25 mouse cellular contexts compared by ENCODE assay signal in the genomic region with DNA sequence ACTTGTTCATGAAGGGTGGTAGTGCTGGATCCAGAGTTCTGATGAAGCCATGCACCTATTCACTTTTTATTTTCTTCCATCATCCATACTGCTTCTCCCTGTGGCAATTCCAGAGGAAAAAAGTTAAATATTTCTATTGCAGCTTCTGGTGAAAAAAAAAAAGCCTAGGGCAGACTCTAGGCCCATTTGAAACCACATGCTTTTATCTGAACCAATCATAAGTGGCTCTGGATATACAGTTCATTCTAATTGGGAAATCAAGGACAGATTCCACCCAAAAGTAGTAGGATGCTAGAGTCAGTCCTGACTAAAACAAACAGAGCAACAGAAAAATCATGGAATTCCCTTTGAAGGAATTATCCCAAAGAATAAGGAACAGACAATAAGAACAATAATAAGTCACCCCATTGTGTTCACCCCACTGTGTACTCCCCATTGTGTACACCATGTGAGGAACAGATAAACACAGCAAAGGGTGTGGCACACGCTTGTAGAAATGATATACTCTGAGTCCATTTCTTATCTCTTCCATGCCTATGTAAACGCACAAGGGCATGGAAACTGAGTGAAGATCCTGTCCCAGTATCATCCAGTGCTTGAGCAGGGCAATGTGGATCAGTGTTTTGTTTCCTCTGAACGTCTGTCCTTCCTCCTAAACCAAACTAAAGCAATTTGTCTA.
DNase-seq lines count a peak whose midpoint lies in the region; ATAC-seq and TF ChIP-seq lines count a peak whose summit lies in the region.
"Had no signal": no experiment of that assay in that cellular context is flagged by ENCODE, and none has a peak within 500 bp of the region (broad histone marks: within the 10 kb centered on the region; RNA-seq: fewer than 3 reads in every experiment).

No protein-coding gene starts in this region.

- H3K27ac ChIP-seq in liver, embryonic 14.5 days: no peak overlapping the region
- H3K27ac ChIP-seq in intestine, postnatal 0 days (ENCODE audit: low read depth, low read length): no peak overlapping the region
- H3K27ac ChIP-seq: heart, adult 2 months; hindbrain, embryonic 14.5 days; kidney, embryonic 15.5 days had no signal

- TF ChIP-seq CTCF in liver, embryonic 14.5 days (IDR thresholded peaks at IDR 0.05; ENCODE audit: low read depth): no peak
- TF ChIP-seq CTCF in intestine, postnatal 0 days (IDR thresholded peaks at IDR 0.05; ENCODE audit: low read depth): no peak

- peak overlapping the region; percentile 21 for H3K4me2 ChIP-seq in liver, embryonic 14.5 days (ENCODE audit: low read depth)
- no peak overlapping the region for H3K4me2 ChIP-seq in intestine, postnatal 0 days (replicated peaks; ENCODE audit: low read depth)
- H3K4me2 ChIP-seq: hindbrain, embryonic 14.5 days; kidney, embryonic 15.5 days had no signal

- DNase-seq in liver, embryonic 14.5 days (ENCODE audit: low read depth in 3 of 3, low spot score in 3 of 3): peak in 2 of 3 experiments; percentile 45 to 53
- no peak for DNase-seq in spleen, postnatal 10 days (ENCODE audit: low spot score in 2 of 2)
- DNase-seq: adrenal gland, postnatal 25 days; B cell, adult 2 months; cerebellum, adult 18-20 months; cerebellum, postnatal 10 days; gastrocnemius, postnatal 36 days; heart, adult 2 months; heart, postnatal 4 days; kidney, adult 11 months; kidney, postnatal 25 days; lung, postnatal 4 days; midbrain, embryonic 14.5 days; retina, postnatal 1 day; right cerebral cortex, postnatal 25 days; thymus, adult 2 months; thymus, postnatal 36 days had no signal

- no peak overlapping the region for H3K9ac ChIP-seq in liver, embryonic 14.5 days (replicated peaks)
- H3K9ac ChIP-seq in intestine, postnatal 0 days (ENCODE audit: low read depth, low read length): no peak overlapping the region
- H3K9ac ChIP-seq: hindbrain, embryonic 14.5 days; kidney, embryonic 15.5 days had no signal

- peaks cover 27 to 29% of the 10 kb centered on the region in 2 experiments for H3K4me1 ChIP-seq in liver, embryonic 14.5 days (replicated peaks; ENCODE audit: control insufficient read depth in 2 of 2, insufficient read depth in 2 of 2, low read length in 1 of 2)
- H3K4me1 ChIP-seq in intestine, postnatal 0 days (replicated peaks; ENCODE audit: control insufficient read depth, insufficient read depth, low read length): no peaks in the 10 kb centered on the region

- H3K9me3 ChIP-seq in liver, embryonic 14.5 days (ENCODE audit: control insufficient read depth, low read length): no peaks in the 10 kb centered on the region
- no peaks in the 10 kb centered on the region for H3K9me3 ChIP-seq in intestine, postnatal 0 days (ENCODE audit: control insufficient read depth)
- H3K9me3 ChIP-seq: kidney, embryonic 15.5 days had no signal

- TF ChIP-seq EP300 in liver, embryonic 14.5 days (IDR thresholded peaks at IDR 0.05; ENCODE audit: low read depth): peak; percentile 91

- no peak overlapping the region for H3K4me3 ChIP-seq in liver, embryonic 14.5 days (ENCODE audit: insufficient read depth in 1 of 2, low read depth in 2 of 2, low read length in 2 of 2)
- no peak overlapping the region for H3K4me3 ChIP-seq in intestine, postnatal 0 days (ENCODE audit: low read depth, low read length)
- H3K4me3 ChIP-seq: heart, adult 2 months; kidney, embryonic 15.5 days had no signal

- 9% methylated on average over 3 of the region's 3 CpGs for WGBS in liver, embryonic 14.5 days (ENCODE audit: insufficient replicate concordance)
- 35% methylated on average over 3 of the region's 3 CpGs for WGBS in intestine, postnatal 0 days

- no peaks in the 10 kb centered on the region for H3K27me3 ChIP-seq in liver, embryonic 14.5 days (ENCODE audit: control insufficient read depth, insufficient read depth, low read length)
- no peaks in the 10 kb centered on the region for H3K27me3 ChIP-seq in intestine, postnatal 0 days (replicated peaks; ENCODE audit: control insufficient read depth, insufficient read depth, low read length)
- H3K27me3 ChIP-seq: kidney, embryonic 15.5 days had no signal

- ATAC-seq in common myeloid progenitor, adult 5-6 weeks (replicated peaks; ENCODE audit: low read depth, poor library complexity, severe bottlenecking): peak; percentile 68
- 0 out of 2 replicates have a peak, but pooled peaks have one; percentile 42 for ATAC-seq in erythroid progenitor cell, adult 5-6 weeks (replicated peaks; ENCODE audit: low FRiP score, poor library complexity, severe bottlenecking)
- ATAC-seq in liver, embryonic 14.5 days (ENCODE audit: insufficient read depth): peak; percentile 98
- ATAC-seq in megakaryocyte-erythroid progenitor cell, adult 5-6 weeks (replicated peaks; ENCODE audit: low FRiP score, low TSS enrichment, poor library complexity, severe bottlenecking): peak; percentile 98
- no peak for ATAC-seq in intestine, postnatal 0 days
- ATAC-seq: forebrain, embryonic 14.5 days; lung, postnatal 0 days had no signal

- no peaks in the 10 kb centered on the region for H3K36me3 ChIP-seq in liver, embryonic 14.5 days (replicated peaks; ENCODE audit: control insufficient read depth, insufficient read depth, low read depth)
- no peaks in the 10 kb centered on the region for H3K36me3 ChIP-seq in intestine, postnatal 0 days (ENCODE audit: control insufficient read depth, insufficient read depth)
- H3K36me3 ChIP-seq: kidney, embryonic 15.5 days had no signal

Comparison
In these comparisons a context has a peak if more than half of its experiments do, and no peak if none do; other contexts are left out.
1. DNase-seq: peak in liver, embryonic 14.5 days (2 of 3); none in spleen, postnatal 10 days (0 of 2).